Mouse (Mus musculus) left cerebral cortex, postnatal 4 days (tissue): ENCODE results near the gene Rbl2. TPM values are rescaled to one million over a fixed set of nuclear protein-coding genes. Genes with fewer than 3 reads are reported as not detected.
A peak's percentile ranks its signal among the peaks of the same experiment; 100 is the strongest.

Experiments used
- DNase-seq: peaks from one replicate; pipeline ENCODE4 v3.0.0-alpha.2; 2022
- intact Hi-C: fragments of 180-260 bp; cut with DNase I; formaldehyde crosslinking; loops from one replicate; pipeline ENCODE4 v1.15.1; 2025
- total RNA-seq, 2 experiments: library from RNA; stranded (reverse); gene quantifications; 2 replicates each; pipeline ENCODE4 v1.2.3; 2021

Gene Rbl2
- total RNA-seq: 10 to 100 TPM; 32.1 to 34.1 TPM

DNA sequence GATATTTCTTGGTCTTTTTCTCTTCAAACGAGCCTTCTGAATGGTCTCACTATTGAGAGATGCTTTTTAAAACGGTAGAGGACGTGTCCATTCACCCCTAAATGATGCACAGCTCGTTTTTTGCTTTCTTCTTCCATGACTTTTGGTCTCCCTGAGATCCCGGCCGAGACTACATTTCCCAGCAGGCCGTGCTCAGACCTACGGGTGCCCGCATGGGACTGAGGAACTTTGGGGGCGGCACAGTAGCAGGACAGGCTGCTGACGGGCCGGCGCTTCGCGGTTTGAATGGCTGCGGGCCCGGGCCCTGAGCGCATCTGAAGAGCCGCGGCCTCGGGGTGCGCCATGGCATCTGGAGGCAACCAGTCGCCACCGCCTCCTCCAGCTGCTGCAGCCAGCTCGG, at the start of gene Rbl2:
TSS of gene Rbl2 (plus strand) at position 224 of the 400 bp plus-strand sequence.
- peak; percentile 95 for DNase-seq

DNA sequence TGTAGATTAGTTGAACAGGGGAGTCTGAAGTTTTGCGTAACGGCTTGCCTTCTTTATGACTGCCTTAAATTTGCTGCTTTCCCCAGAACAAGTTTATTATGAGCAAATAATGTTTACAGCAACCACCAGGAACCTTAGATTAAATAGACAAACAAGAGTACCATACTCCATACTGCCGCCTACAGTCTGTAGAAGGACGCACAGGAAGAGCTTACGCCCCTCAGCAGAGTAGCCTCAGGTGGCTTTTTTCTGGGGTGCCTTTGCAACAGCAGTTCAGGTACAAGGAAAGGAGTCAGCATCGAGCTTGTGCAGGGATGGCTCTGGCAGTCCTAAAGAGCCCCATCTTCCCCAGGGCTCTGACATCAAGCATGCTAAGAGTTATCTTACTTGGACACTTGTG, 35.4 kb upstream of the Rbl2 start:
- intact Hi-C loops: loop anchor here (5.0 kb wide), 1 partner anchor 47 kb away; no protein-coding TSS in a partner anchor
- DNase-seq: no peak

More for the DNA sequence above, at the start of gene Rbl2:
- intact Hi-C loops: no loop called here

GRCm38 (mm10) chr8:91036905-91037304, 33.0 kb upstream of the Rbl2 start:
- DNase-seq: no peak
- intact Hi-C loops: no loop called here

- intact Hi-C loops: no loop called here
- no peak for DNase-seq
These were observed 31.2 kb upstream of the Rbl2 start for GRCm38 (mm10) chr8:91038637-91039036.

DNA sequence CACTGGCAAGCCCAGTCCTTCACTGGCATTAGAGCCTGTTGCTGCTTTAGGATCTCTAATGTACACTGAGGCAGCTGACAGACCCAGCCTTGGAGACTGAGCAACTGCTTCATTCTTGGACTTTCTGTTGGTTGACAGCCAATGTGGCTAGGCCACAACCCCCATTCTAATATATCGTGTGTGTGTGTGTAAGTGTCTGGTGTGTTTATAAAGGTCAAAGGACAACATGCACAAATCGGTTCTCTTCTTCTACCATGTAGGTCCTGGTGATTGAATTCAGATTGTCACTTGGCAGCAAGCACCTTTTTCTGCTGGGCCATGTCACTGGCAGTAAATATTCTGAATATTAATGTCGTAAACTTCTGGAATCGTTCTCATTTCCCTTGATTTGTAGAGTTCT, 23.5 kb upstream of the Rbl2 start:
- intact Hi-C loops: no loop called here
- DNase-seq: no peak

DNA sequence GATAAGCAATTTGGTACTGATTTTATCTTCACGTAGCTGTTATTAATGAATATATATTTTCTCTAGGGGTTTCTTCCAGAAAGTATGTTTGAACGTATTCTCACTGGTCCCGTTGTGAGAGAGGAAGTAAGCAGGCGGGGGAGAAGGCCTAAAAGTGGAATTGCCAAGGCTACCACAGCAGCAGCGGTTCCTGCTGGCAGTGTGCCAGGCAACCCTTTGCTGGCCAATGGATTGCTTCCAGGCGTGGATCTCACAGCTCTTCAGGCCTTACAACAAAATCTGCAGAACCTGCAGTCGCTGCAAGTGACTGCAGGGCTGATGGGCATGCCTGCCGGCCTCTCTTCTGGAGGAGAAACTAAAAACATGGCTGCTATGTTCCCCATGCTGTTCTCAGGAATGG, 18.8 kb upstream of the Rbl2 start:
- peak; percentile 93 for DNase-seq
- intact Hi-C loops: no loop called here

DNA sequence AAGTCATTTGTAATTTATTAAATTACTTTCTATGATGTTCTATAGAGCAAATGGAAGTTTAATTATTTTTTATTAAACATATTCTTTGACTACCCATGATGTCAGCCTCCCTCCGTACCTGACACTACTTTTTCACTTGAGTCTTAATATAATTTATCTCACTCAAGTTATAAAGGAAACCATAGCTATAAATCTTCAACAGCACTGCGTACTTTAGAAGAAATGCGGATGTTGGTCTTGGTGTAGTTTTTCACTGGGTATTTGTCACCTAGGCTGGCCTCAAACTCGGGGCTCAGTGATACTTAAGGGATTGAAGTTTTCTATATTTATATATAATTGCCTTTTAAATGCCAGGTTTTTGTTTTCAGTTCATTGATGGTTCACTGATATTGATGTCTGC, 15.4 kb upstream of the Rbl2 start:
- no peak for DNase-seq
- intact Hi-C loops: no loop called here

DNA sequence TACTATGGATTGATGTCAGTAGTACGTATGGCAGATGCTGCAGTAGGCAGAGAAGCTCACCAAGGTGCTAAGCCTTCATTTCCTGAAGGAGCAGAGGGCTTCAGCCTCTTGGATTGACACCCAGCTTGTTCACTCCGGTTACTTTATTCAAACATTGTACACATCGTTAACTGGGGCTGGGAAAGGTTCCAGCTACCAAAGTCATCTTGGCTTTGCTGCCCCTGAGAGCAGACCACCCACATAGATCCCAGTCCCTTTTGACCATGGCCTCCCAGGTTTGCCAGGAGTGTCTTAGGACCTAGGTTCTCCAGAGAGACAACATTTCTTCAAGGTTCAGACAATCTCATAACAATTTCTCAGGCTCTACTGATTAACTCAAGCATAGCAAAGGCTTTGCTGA, 13.0 kb upstream of the Rbl2 start:
- DNase-seq: peak; percentile 47
- intact Hi-C loops: no loop called here

DNA sequence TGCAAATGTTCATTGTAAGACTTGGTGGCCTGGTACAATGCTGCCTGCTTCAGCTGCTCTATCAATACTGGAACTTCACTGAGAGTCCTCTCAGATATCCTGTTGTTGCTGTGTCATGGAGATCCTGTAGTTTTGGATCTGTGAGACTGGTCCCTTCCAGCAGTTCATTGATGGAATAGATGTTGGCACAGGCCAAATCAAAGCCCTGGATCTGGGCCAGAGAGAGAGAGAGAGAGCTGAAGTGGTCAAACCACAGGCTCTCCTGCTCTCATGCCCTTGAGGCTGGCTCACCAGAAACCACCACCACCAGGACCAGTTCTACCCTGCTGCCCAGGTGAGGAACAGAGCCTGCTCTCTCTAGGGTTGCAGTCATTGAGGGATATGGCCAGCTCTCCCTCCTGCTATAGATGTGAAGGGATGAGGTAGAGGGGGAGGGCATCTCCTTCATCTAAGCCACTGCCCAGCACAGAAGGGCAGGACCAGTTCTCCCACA, 10.7 kb upstream of the Rbl2 start:
- peak; percentile 35 for DNase-seq
- intact Hi-C loops: no loop called here

GRCm38 (mm10) chr8:91059884-91060510, 9.9 kb upstream of the Rbl2 start:
- DNase-seq: no peak
- intact Hi-C loops: no loop called here

GRCm38 (mm10) chr8:91060555-91061471, 9.0 kb upstream of the Rbl2 start:
- intact Hi-C loops: no loop called here
- DNase-seq: no peak

DNA sequence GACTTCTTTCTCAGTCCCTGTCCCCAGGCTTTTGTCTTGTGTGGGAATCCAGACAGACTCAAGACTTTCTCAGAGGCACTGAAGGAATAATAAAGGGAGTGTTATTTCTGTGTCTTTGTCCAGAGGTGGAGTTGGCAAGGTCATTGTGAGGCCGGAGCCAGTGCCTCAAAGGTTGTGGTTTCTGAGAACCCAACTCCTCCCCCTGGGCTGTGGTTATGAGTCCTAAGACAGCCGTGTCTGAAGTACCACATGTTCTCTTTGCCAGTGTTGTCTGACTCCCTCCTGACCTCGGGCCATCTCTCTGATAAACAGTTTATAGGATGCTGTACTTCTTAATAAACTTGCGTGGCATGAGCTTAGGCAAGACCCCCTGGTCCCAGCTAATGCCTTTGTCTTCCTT, 4.7 kb upstream of the Rbl2 start:
- intact Hi-C loops: no loop called here
- no peak for DNase-seq

- DNase-seq: peak; percentile 19
- intact Hi-C loops: no loop called here
These were observed 450 bp upstream of the Rbl2 start for GRCm38 (mm10) chr8:91069407-91069806.

DNA sequence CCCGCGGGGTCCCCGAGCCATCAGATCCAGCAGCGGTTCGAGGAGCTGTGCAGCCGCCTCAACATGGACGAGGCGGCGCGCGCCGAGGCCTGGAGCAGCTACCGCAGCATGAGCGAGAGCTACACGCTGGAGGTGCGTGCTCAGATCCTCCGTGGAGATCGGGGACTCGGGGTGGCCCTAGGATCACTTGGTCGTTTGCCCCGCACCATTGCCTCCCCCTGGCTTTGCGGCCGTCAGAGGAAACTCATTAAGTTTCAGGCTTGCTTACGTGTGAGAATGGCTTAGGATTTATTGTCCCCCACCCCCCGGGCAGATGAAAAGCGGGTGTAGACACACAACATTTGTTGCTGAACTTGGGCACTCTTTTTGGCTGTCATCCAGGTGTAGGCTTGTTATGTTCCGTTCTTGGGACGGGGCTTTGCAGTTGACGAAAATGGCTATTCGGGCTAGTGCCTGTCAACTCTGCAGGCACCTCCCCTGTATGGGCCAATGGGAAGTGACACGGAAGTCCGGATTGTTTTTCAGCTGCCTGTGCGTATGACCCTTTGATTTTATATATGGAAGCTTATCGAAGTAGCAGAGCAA, 510 bp downstream of the Rbl2 start:
- peak; percentile 53 for DNase-seq
- intact Hi-C loops: no loop called here

DNA sequence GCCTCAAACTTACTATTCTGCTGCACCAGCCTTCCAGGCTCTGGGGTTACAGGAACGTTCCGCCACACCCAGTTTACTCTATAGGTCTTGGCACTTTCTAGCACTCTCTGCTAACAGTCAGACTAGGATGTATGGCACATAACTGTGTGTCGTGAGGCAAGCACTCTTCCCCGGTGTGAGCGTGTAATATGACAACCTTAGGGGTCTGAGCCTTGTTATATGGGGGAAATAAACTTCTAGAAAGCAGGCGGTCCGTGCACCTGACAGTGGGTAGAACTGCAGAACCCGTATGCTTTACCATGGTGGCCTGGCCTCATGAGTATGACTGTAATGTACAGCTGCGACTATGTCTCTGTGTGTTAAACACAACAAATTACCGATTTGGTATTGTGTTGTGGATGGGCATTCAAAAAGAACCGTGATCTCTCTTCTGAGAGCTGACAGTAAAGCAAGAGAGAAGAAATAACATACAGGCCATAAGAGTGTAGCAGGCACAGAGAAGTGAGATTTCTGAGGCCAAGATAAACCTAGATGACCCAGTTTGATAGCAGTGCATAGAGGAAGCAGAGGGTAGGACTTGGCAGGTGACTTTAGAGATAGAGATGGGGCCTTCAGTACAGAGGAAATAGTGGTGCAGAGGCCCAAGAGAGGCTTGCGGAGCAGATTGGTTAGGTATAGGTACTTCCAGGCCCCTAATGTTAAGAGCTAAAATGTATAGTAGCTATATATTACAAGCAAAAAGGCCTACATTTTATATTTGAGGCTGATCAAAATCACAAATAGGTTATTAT, 7.4 kb downstream of the Rbl2 start:
- intact Hi-C loops: no loop called here
- no peak for DNase-seq

DNA sequence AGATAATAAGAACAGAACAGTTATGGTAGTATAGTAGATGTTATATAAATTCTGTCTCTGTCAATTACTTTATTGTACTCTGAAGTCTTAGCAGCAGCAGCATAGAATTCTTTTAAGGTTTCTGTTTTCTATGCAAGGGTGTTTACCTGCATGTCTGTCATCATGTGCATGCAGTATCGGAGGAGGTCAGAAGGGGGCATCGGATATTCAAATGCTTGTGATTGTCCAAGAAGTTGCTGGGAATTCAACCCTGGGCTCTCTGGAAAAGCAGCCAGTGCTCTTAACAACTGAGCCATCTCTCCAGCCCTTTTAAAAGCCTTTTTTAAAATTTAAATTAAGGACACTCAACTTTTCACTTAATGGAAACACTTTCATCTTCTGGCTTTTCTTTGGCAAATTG, 9.8 kb downstream of the Rbl2 start:
- no peak for DNase-seq
- intact Hi-C loops: no loop called here

- no peak for DNase-seq
- intact Hi-C loops: no loop called here
These were observed 12.1 kb downstream of the Rbl2 start for GRCm38 (mm10) chr8:91081911-91082310.

DNA sequence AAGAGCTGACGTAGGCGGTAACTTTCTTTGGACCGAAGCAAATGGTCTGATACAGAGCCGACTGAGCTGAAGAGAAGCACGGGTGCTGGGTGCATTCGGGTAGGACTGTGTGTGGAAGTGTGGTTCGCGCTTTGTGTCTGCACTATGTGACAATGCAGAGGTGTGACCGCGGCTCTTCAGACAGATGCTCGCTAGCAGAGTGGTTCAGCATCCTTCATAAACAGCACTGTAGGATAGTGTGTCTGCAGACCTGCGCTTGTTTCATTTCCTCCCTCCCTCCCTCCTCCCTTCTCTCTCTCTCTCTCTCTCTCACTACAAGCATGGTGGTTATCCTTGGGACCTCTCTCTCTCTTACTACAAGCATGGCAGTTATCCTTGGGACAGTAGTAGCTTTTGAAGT, 12.6 kb downstream of the Rbl2 start:
- no peak for DNase-seq
- intact Hi-C loops: no loop called here

DNA sequence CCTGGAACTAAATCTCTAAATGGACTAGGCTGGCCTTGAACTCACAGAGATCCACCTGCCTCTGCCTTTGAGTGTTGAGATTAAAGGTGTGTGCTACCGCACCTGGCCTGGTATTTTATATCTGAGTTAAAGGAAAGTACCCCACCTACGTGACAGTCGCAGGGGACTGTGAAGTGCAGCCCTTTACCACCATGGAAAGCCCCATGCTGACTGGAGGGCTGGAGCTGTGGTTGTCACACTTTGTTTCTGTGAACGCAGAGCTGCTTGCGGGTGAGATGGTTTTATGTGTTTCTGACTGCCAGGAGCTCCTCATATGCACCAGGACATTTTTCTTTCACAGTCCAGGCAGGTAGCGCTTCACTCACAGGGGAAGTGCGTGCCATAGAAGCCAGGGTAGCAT, 18.6 kb downstream of the Rbl2 start:
- intact Hi-C loops: no loop called here
- DNase-seq: no peak

- DNase-seq: no peak
- intact Hi-C loops: no loop called here
These were observed 19.7 kb downstream of the Rbl2 start for GRCm38 (mm10) chr8:91089601-91090000.

DNA sequence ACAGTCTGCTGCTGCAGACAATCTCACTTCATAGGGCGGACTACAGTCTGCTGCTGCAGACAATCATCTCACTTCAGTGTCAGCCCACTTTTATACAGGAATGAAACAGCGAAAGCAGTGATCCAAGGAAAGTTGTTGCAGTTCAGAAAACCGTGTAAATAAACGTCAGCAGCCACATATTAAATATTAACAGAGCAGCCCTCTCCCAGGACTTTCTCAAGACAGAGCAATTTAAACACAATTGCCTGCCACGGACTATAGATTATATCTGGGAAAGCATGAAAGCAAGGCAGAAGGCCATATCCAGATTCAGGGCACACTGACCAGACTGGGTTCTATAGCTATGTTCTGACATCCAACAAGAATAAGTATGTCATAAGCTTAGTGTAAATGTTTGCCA, 24.3 kb downstream of the Rbl2 start:
- intact Hi-C loops: no loop called here
- DNase-seq: no peak
